Mouse (Mus musculus) lung, postnatal 0 days (tissue): ENCODE results near the gene Sorcs3.

Source experiments
- CTCF ChIP-seq: IDR thresholded peaks from 2 replicates; pipeline ENCODE4 v1.5.1; 2016; ENCODE audit warnings: antibody characterized with exemption, mild to moderate bottlenecking
- EP300 ChIP-seq: IDR thresholded peaks from 2 replicates; pipeline ENCODE4 v1.6.1; 2016; ENCODE audit warnings: antibody characterized with exemption, mild to moderate bottlenecking, control low read depth

GRCm38 (mm10) chr19:48779095-48779765, 573.4 kb downstream of the Sorcs3 start:
- no peak for TF ChIP-seq CTCF
- TF ChIP-seq EP300 = no peak
